Mouse (Mus musculus) heart, adult 8-10 months (tissue): ENCODE results near the gene Dcun1d4. TPM values are rescaled to one million over a fixed set of nuclear protein-coding genes. Genes with fewer than 3 reads are reported as not detected.
"Not testable (repeated sequence)": the region's sequence is repeated elsewhere in the genome, so short reads cannot be mapped to it uniquely, and the experiment has no call there.

Experiments used
- DNase-seq: peaks from one replicate; pipeline ENCODE4 v3.0.0; 2022; ENCODE audit warnings: low spot score
- total RNA-seq, 4 experiments: library from RNA; stranded (reverse); gene quantifications; 2 replicates each; pipeline ENCODE4 v1.2.4; 2022

Gene Dcun1d4
- total RNA-seq, 4 experiments from 2014 or later, result 14.0 to 18.6 (median 17.7) TPM

- DNase-seq, result no peak
These were observed 64.8 kb downstream of the Dcun1d4 start for GRCm38 (mm10) chr5:73545641-73546040.

- DNase-seq, result no peak
These were observed 66.5 kb downstream of the Dcun1d4 start for GRCm38 (mm10) chr5:73547252-73547651.

- DNase-seq, result peak; percentile 23
These were observed 67.4 kb downstream of the Dcun1d4 start for GRCm38 (mm10) chr5:73548237-73548636.

- no peak for DNase-seq
These were observed 68.0 kb downstream of the Dcun1d4 start for GRCm38 (mm10) chr5:73548838-73549237.

- DNase-seq, result no peak
These were observed 71.0 kb downstream of the Dcun1d4 start for GRCm38 (mm10) chr5:73551836-73552235.

GRCm38 (mm10) chr5:73553903-73554302 lies 73.1 kb downstream of the Dcun1d4 start:
- DNase-seq, result no peak

- no peak for DNase-seq
These were observed 74.5 kb downstream of the Dcun1d4 start for GRCm38 (mm10) chr5:73555096-73555852.

- no peak for DNase-seq
These were observed 76.1 kb downstream of the Dcun1d4 start for GRCm38 (mm10) chr5:73556733-73557425.

GRCm38 (mm10) chr5:73558756-73559155 lies 78.0 kb downstream of the Dcun1d4 start:
- no peak for DNase-seq

- DNase-seq, result no peak
These were observed 83.2 kb downstream of the Dcun1d4 start for GRCm38 (mm10) chr5:73564038-73564437.

- no peak for DNase-seq
These were observed 85.3 kb downstream of the Dcun1d4 start for GRCm38 (mm10) chr5:73566119-73566518.

GRCm38 (mm10) chr5:73566892-73567291 lies 86.1 kb downstream of the Dcun1d4 start:
- no peak for DNase-seq

- DNase-seq, result no peak
These were observed 88.4 kb downstream of the Dcun1d4 start for GRCm38 (mm10) chr5:73569181-73569580.

GRCm38 (mm10) chr5:73571395-73572156 lies 90.8 kb downstream of the Dcun1d4 start:
- no peak for DNase-seq

GRCm38 (mm10) chr5:73572846-73573245 lies 92.0 kb downstream of the Dcun1d4 start:
- no peak for DNase-seq

- peak; percentile 11 for DNase-seq
These were observed 93.0 kb downstream of the Dcun1d4 start for GRCm38 (mm10) chr5:73573789-73574188.

- DNase-seq, result no peak
These were observed 93.8 kb downstream of the Dcun1d4 start for GRCm38 (mm10) chr5:73574616-73575015.

GRCm38 (mm10) chr5:73576708-73577107 lies 95.9 kb downstream of the Dcun1d4 start:
- no peak for DNase-seq

- DNase-seq, result no peak
These were observed 97.3 kb downstream of the Dcun1d4 start for GRCm38 (mm10) chr5:73578131-73578530.

GRCm38 (mm10) chr5:73584011-73584410 lies 103.2 kb downstream of the Dcun1d4 start:
- not testable (repeated sequence) for DNase-seq

GRCm38 (mm10) chr5:73585212-73586115 lies 104.7 kb downstream of the Dcun1d4 start:
- no peak for DNase-seq
